Mouse (Mus musculus) midbrain, embryonic 12.5 days (tissue): ENCODE measurements around the gene Ninl. TPM values are rescaled to one million over a fixed set of nuclear protein-coding genes. Genes with fewer than 3 reads are reported as not detected.
"Not testable (repeated sequence)": the region's sequence is repeated elsewhere in the genome, so short reads cannot be mapped to it uniquely, and the experiment has no call there.

Experiments used
- ATAC-seq: fragments of 200-750 bp; cut with Nextera tagmentation; 2 replicates; pipeline ENCODE4 v1.8.0; 2017; ENCODE audit warnings: low read depth, moderate TSS enrichment, moderate library complexity; ENCODE audit not compliant: low FRiP score
- H3K27ac ChIP-seq: fragments of 300-500 bp; sonication (generic); replicated peaks from 2 replicates; pipeline ENCODE4 v1.5.1; 2016; ENCODE audit warnings: mild to moderate bottlenecking
- H3K27me3 ChIP-seq: fragments of 300-500 bp; sonication (generic); 2 replicates; pipeline ENCODE4 v1.6.1; 2016; ENCODE audit warnings: mild to moderate bottlenecking
- H3K36me3 ChIP-seq: fragments of 300-500 bp; sonication (generic); 2 replicates; pipeline ENCODE4 v1.6.1; 2016
- H3K4me1 ChIP-seq: fragments of 300-500 bp; sonication (generic); 2 replicates; pipeline ENCODE4 v1.6.1; 2016
- H3K4me2 ChIP-seq: fragments of 300-500 bp; sonication (generic); replicated peaks from 2 replicates; pipeline ENCODE4 v1.6.1; 2016; ENCODE audit warnings: mild to moderate bottlenecking, moderate library complexity
- H3K4me3 ChIP-seq: fragments of 300-500 bp; sonication (generic); 2 replicates; pipeline ENCODE4 v1.5.1; 2016; ENCODE audit warnings: mild to moderate bottlenecking
- H3K9ac ChIP-seq: fragments of 300-500 bp; sonication (generic); replicated peaks from 2 replicates; pipeline ENCODE4 v1.6.1; 2016; ENCODE audit warnings: mild to moderate bottlenecking, moderate library complexity
- H3K9me3 ChIP-seq: fragments of 300-500 bp; sonication (generic); 2 replicates; pipeline ENCODE4 v1.6.1; 2016; ENCODE audit warnings: mild to moderate bottlenecking
- WGBS: fragments of 180-500 bp; shearing (Covaris S2); methylation state at CpG from one replicate; pipeline ENCODE4 v1.1.7; 2016; 5-methylcytosine and 5-hydroxymethylcytosine counted together
- polyA plus RNA-seq: library from polyadenylated mRNA; unstranded; fragments of >200 nt; fragmentation: Nextera tagmentation; extraction: Ambion mirVana; gene quantifications from 2 replicates; pipeline ENCODE4 v1.2.1, GENCODE M21; 2016

Ninl gene
- polyA plus RNA-seq, 1 experiment from 2014 or later: 16.0 TPM

DNA sequence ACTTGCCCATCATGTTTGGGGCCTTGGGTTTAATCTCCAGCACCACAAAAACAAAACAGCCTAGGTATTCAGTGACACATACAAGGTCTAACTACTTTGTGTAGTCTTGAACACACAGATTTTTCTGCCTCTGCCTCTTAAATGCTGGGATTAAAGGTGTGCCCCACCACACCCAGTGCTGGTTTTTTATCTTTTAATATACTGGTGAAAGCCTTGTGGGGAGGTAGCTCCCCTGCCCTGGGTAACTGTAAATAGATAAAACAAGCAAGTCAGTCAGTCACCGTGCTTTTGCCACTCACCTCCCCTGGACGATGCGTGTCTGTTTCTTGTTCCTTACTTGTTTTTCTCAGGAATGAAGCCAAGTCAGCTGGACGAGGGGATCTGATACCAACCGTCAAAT lies 123.4 kb downstream of the Ninl start:
- Histone ChIP-seq H3K4me1 (no peaks in the 10 kb centered on the region), H3K27me3 (no peaks in the 10 kb centered on the region), H3K36me3 (peaks cover 29% of the 10 kb centered on the region), H3K9ac (no peak overlapping the region), H3K4me2 (no peak overlapping the region), H3K27ac (no peak overlapping the region), H3K9me3 (no peaks in the 10 kb centered on the region), H3K4me3 (no peak overlapping the region)
- 90% methylated on average over 5 of the region's 5 CpGs for WGBS
- no peak for ATAC-seq

DNA sequence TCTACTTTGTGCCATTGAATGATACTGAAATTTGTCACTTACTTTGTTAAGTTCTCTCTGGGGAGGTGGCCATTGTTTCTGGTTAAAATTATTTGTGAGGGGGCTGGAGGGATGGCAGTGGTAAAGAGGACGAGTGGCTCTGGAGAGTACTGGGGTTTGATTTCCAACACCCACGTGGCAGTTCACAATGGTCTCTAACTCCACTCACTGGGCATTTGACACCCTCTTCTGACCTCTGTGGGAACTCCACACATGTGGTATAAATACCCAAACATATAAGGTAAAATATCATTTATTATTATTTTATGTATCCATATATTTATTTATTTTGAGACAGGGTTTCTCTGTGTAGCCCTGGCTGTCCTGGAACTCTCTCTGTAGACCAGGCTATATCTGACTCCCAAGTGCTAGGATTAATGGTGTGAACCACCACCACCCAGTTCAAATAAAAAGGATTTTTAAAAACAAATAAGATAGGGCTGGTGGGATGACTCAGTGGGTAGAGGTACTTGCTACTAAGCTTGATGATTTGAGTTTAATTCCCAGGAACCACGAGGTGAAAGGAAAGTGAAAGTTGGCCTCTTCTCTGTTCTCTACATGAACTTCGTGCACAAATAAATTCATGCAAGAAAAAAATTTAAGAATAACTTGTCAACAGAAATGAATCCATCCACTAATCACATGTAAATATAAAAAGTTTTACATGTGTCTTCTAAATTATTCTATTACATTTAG lies 124.2 kb downstream of the Ninl start:
- WGBS: 91% methylated on average over 4 of the region's 4 CpGs
- no peak overlapping the region for H3K9ac ChIP-seq
- no peak overlapping the region for H3K4me3 ChIP-seq
- no peaks in the 10 kb centered on the region for H3K9me3 ChIP-seq
- no peak for ATAC-seq
- peaks cover 29% of the 10 kb centered on the region for H3K36me3 ChIP-seq
- no peak overlapping the region for H3K4me2 ChIP-seq
- H3K27me3 ChIP-seq: no peaks in the 10 kb centered on the region
- H3K4me1 ChIP-seq: 0 out of 2 replicates have a peak, but pooled peaks cover 5% of the 10 kb centered on the region
- H3K27ac ChIP-seq: no peak overlapping the region

DNA sequence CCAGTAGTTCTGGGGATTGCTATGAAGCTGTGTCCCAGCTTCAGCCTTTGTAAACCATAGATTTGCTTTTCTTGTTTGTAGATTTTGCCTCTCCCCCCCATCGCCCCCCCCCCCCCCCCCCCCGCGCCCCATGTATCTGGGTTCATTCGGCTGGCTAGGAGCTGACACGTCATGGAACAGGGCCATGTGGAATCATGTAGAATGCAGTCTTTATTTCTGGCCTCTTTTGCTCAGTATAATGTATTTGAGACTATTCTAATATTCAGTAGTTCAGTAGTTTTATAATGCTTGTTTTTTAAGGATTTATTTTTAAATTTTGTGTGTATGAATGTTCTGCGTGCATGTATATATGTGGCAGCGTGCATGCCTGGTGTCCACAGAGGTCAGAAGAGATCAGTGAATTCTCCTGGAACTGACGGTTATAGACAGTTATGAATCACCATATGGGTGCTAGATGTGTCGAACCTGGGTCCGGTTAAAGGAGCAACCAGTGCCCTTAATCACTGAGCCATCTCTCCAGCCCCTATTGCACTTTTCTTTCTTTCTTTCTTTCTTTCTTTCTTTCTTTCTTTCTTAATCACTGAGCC lies 128.8 kb downstream of the Ninl start:
- Histone ChIP-seq H3K27me3 (no peaks in the 10 kb centered on the region), H3K4me2 (peak overlapping the region; percentile 62), H3K27ac (no peak overlapping the region), H3K9ac (peak overlapping the region; percentile 66), H3K9me3 (no peaks in the 10 kb centered on the region), H3K4me3 (peak overlapping the region; percentile 71), H3K4me1 (0 out of 2 replicates have a peak, but pooled peaks cover 5% of the 10 kb centered on the region), H3K36me3 (no peaks in the 10 kb centered on the region)
- ATAC-seq: peak; percentile 14; the same call in 1 of the 2 replicates
- 45% methylated on average over 8 of the region's 10 CpGs for WGBS

GRCm38 (mm10) chr2:150909429-150910039 lies 129.6 kb downstream of the Ninl start:
- under 1% methylated on average over 35 of the region's 35 CpGs for WGBS
- peak overlapping the region; percentile 62 for H3K4me2 ChIP-seq
- H3K27me3 ChIP-seq: no peaks in the 10 kb centered on the region
- no peaks in the 10 kb centered on the region for H3K36me3 ChIP-seq
- H3K4me3 ChIP-seq: peak overlapping the region; percentile 71
- peak; percentile 94 for ATAC-seq
- peak overlapping the region; percentile 66 for H3K9ac ChIP-seq
- no peaks in the 10 kb centered on the region for H3K9me3 ChIP-seq
- peak overlapping the region; percentile 91 for H3K27ac ChIP-seq
- H3K4me1 ChIP-seq: 0 out of 2 replicates have a peak, but pooled peaks cover 5% of the 10 kb centered on the region

GRCm38 (mm10) chr2:150908881-150909280 lies 130.3 kb downstream of the Ninl start:
- H3K4me1 ChIP-seq, H3K27me3 ChIP-seq, H3K9me3 ChIP-seq, ATAC-seq, H3K27ac ChIP-seq, H3K9ac ChIP-seq, H3K36me3 ChIP-seq: not testable (repeated sequence)
- H3K4me3 ChIP-seq: peak overlapping the region; percentile 71
- H3K4me2 ChIP-seq: peak overlapping the region; percentile 62
- 52% methylated on average over 6 of the region's 6 CpGs for WGBS

- Histone ChIP-seq H3K9me3 (no peaks in the 10 kb centered on the region), H3K27ac (peak within 1 kb of the TSS; percentile 89), H3K4me3 (peak within 1 kb of the TSS; percentile 92), H3K27me3 (no peaks in the 10 kb centered on the region), H3K4me2 (peak within 1 kb of the TSS; percentile 89), H3K9ac (peak within 1 kb of the TSS; percentile 92), H3K36me3 (peaks cover 7% of the 10 kb centered on the region; the same call in 1 of the 2 replicates), H3K4me1 (peaks cover 19% of the 10 kb centered on the region)
- WGBS: 41% methylated on average over 9 of the region's 9 CpGs
- no peak for ATAC-seq
Measured at GRCm38 (mm10) chr2:150904936-150905450, 134.2 kb downstream of the Ninl start, which contains the start of gene Gins1. TSS of gene Gins1 (plus strand) at chr2:150905400.

DNA sequence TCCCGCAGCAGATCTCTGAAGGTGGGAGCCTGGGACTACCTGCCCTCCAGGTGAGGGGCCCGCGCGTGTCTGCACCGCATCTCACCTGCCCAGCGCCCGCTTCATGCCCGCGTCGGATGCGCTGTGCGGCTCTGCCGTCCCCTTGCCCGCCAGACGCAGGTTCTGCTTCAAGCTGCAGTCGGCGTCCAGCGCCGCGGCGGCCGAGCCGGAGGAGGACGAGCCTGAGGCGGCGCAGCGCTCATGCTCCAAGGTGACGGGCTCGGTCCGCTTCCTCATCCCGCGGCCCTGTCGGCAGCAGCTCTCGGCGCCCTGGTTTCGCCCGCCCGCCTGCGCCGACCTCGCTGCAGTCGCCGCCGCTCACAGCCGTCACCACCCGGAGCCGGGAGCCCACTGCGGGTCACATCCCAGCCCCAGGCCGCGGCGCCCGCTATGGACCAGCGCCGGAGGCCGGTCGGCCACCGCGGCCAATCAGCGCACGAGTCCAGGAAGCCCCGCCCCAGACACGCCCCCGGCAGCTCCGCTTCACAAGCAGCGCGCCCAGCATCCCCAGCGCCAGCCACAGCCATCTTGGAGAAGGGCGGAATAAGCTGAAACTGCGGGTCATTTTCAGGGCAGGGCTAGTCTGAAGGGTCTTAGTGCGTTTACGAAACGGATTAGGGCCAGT lies 134.8 kb downstream of the Ninl start, which contains the start of gene Abhd12:
TSS of gene Abhd12 (minus strand) at position 470 of the 664 bp plus-strand sequence.
- Histone ChIP-seq H3K4me3 (peak within 1 kb of the TSS; percentile 92), H3K9me3 (no peaks in the 10 kb centered on the region), H3K4me1 (peaks cover 18% of the 10 kb centered on the region), H3K4me2 (peak within 1 kb of the TSS; percentile 89), H3K9ac (peak within 1 kb of the TSS; percentile 92), H3K36me3 (peaks cover 7% of the 10 kb centered on the region; the same call in 1 of the 2 replicates), H3K27ac (peak within 1 kb of the TSS; percentile 89), H3K27me3 (no peaks in the 10 kb centered on the region)
- peak; percentile 98 for ATAC-seq
- under 1% methylated on average over 68 of the region's 72 CpGs for WGBS

DNA sequence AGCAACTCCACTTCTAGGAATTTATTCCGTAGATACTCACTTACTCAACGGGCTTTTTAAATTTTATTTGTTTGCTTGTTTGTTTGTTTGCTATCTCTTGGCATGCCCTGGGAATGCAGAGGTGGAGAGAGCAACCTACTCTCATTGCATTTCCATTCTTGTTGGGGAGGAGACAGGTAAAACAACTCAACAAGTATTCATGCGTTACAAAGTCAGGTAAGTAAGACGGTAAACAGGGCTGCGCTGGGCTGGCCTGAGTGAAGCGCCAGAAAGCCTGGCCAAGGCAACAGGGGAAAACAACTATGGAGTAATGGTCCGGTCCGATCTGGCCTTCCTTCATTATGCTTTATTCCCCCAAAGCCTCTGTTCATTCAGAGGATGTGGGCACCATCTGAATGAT lies 136.8 kb downstream of the Ninl start:
- H3K4me2 ChIP-seq: no peak overlapping the region
- 89% methylated on average over 8 of the region's 8 CpGs for WGBS
- H3K4me3 ChIP-seq: no peak overlapping the region
- H3K9ac ChIP-seq: no peak overlapping the region
- no peak for ATAC-seq
- H3K27me3 ChIP-seq: no peaks in the 10 kb centered on the region
- H3K4me1 ChIP-seq: peaks cover 18% of the 10 kb centered on the region
- no peaks in the 10 kb centered on the region for H3K9me3 ChIP-seq
- peaks cover 7% of the 10 kb centered on the region; the same call in 1 of the 2 replicates for H3K36me3 ChIP-seq
- H3K27ac ChIP-seq: no peak overlapping the region

DNA sequence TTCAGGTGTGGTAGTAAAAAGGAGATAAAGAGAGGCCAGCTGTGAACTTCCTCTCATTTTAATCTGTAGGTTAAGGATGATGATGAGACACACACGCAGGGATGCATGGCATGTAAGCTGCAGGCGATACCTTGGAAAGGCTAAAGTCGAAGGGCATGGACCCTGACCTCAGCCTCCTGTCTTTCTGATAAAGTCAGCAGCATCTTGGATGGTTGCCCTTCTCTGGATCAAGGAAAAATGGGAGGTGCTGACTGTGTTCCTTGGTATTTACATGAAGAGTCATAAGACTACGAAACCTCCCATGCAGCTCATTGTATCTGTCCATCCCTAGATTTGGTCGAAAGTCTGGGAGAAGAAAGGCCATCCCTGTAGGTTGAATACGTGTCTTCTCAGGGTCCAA lies 138.8 kb downstream of the Ninl start:
- no peak overlapping the region for H3K9ac ChIP-seq
- no peaks in the 10 kb centered on the region for H3K9me3 ChIP-seq
- ATAC-seq: no peak
- no peaks in the 10 kb centered on the region for H3K27me3 ChIP-seq
- no peak overlapping the region for H3K4me3 ChIP-seq
- H3K4me2 ChIP-seq: no peak overlapping the region
- H3K27ac ChIP-seq: no peak overlapping the region
- H3K36me3 ChIP-seq: peaks cover 7% of the 10 kb centered on the region; the same call in 1 of the 2 replicates
- whole genome bisulfite sequencing: 95% methylated on average over 6 of the region's 6 CpGs
- H3K4me1 ChIP-seq: peaks cover 18% of the 10 kb centered on the region

DNA sequence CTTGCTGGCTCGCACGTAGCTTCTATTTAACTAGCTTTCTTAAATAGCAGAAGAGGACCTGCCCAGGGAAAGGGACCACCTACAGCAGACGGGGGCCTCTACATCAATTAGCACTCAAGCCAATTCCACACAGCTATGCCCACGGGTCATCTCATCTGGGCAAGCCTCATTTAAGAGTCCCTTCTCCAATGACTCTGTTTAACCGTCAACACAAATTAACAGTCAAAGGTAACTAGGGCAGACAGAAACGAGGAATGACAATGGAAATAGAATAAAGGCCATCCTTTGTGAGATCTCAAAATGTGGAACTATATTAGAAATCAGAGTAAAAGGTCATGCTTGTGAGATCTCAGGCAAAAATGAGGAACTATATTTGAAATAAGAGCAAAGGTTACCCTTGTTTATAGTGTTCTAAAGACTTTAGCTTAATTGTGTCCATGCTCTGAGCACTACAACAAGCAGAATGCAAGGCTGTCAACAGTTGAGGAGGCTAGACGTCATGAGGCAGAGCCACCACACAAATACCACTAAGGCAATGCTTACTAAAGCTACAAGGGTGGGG lies 143.4 kb downstream of the Ninl start:
- Histone ChIP-seq H3K9ac (no peak overlapping the region), H3K4me2 (no peak overlapping the region), H3K36me3 (peaks cover 7% of the 10 kb centered on the region; the same call in 1 of the 2 replicates), H3K9me3 (no peaks in the 10 kb centered on the region), H3K4me3 (no peak overlapping the region), H3K4me1 (no peaks in the 10 kb centered on the region), H3K27ac (no peak overlapping the region), H3K27me3 (no peaks in the 10 kb centered on the region)
- ATAC-seq: no peak
- 87% methylated on average over 7 of the region's 7 CpGs for WGBS

GRCm38 (mm10) chr2:150894617-150895267 lies 144.4 kb downstream of the Ninl start:
- ATAC-seq: no peak
- H3K4me1 ChIP-seq: no peaks in the 10 kb centered on the region
- WGBS: 93% methylated on average over 2 of the region's 2 CpGs

More at GRCm38 (mm10) chr2:150894617-150895267, 144.4 kb downstream of the Ninl start:
- Histone ChIP-seq H3K4me3 (no peak overlapping the region), H3K27ac (no peak overlapping the region), H3K9me3 (no peaks in the 10 kb centered on the region), H3K9ac (no peak overlapping the region), H3K4me2 (no peak overlapping the region), H3K27me3 (no peaks in the 10 kb centered on the region), H3K36me3 (no peaks in the 10 kb centered on the region)
